Mouse (Mus musculus) regulatory T cell (primary cell): Measurements from ENCODE around the gene Syce3.
"Not testable (repeated sequence)": the region's sequence is repeated elsewhere in the genome, so short reads cannot be mapped to it uniquely, and the experiment has no call there.

Experiments used
- in situ Hi-C: fragments of 300-600 bp; cut with MboI, MseI; formaldehyde crosslinking; loops from one replicate; pipeline ENCODE4 v1.15.1; 2025; ENCODE audit warnings: high pct_unique_total_duplicates

The Syce3 gene

DNA sequence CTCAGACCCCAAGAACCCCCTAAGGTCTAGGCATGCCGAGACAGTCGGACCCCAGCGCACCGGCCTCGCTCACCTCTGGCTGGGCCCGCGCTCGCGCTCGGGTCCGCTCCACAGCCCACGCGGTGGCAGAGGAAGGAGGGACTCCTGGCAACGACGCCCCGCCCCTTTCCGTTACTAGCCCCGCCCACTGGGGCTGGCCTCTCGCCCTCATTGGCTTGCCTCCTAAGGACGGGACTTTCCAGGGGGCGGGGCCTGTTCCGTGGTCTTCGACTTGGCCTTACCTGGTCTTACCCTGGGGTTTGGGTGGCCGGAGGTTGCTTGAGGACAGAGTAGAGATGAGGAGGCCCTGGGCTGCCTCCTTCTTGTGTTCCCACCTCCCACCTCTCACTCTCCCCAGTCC is at the start of gene Syce3:
Syce3 (minus strand) TSS at position 386 of the 400 bp plus-strand sequence.
- in situ Hi-C loops = no loop called here

DNA sequence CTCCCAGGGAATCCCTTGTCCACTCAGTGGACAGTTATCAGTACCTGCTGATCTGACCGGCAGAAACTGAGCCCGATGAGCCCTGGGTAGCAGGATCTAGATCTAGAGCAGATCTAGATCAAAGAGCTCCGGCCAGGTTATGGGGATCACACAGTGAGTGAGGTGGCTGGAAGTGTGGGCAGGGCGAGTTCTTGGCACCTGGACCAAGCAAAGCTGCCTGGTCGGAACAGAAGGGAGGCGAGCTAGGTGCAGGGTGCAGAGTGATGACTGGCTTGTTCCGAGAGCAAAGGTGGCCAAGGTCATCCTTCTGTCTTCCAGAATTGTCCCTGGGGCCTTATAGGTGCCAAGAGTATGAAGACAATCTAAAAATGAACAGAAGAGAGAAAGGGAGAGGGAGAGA is 49.5 kb upstream of the Syce3 start:
- in situ Hi-C loops = no loop called here

DNA sequence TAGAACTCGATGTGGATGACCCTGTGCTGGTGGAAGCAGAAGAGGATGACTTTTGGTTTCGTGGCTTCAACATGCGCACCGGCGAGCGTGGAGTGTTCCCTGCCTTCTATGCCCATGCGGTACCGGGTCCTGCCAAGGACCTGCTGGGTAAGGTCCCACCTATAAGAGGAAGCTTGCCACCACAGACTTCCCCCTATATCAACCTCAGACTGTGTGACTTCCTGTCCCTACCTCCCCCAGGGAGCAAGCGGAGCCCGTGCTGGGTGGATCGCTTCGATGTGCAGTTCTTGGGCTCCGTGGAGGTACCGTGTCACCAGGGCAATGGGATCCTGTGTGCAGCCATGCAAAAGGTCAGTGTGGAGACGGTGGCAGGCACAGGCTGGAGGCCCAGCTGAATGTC is 48.6 kb upstream of the Syce3 start:
- in situ Hi-C loops = no loop called here

DNA sequence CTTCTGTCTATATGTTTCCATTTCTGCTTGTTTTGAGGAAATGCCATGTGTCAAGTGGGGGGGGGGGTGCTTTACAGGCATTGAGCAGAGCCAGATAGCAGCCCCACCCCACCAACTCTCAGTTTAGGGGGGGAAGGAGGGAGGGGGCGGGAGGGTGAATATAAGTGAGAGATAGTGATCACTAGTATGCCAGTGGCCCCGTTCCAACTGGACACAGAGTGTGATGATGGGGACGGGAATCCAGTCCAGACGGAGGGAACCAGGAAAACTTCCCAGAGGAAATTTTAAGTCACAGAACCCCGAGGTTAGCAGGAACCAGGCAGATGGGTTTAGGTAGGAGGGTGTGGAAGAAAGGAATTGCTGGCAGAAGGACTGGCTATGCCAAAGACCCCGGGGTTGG is 45.3 kb upstream of the Syce3 start:
- in situ Hi-C loops = no loop called here

DNA sequence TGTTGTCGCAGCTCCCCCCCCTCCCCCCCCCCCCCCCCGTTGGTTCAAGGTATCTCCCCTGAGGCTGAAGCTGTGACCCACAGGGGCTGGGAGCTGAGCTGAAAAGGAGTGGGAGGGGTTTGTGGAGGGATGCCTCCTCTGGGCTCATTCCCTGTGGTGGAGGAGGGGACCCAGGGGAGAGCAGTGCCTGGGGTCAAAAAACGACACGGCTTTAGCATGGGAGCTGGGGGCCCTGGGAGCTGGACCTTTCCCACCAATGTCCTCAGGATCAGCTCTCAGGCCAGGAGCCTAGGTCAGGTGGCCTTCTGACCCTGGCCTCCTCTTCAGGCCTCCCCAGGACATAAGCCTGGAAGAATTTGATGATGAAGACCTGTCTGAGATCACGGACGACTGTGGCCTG is 44.6 kb upstream of the Syce3 start:
- in situ Hi-C loops = no loop called here

DNA sequence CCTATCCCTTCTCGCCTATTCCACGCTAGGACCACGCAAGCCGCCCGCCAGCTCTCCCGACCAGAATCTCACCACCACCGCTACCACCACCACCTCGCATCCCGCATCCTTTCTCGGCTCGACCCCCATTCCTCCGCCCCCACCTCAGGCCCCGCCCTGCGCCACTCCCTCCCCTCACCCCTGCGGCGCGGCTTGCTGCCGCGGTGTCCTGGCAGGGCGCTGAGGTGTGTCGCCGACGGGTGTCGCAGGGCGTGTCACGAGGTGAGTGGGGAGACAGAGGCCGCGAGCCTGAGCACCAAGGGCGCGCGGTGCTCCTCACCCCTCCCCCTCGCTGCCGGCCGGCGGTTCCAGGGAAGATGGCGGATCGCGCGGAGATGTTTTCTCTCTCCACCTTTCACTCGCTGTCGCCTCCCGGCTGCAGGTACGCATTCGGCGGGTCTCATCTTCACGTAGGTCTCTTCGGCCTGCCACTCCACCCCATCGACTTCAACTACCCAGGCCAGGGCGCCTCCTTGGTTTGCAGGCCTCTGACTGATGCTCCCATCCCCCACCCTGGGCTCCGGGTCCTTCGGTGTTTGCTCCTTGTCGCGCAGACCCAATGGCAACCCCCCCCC is 43.7 kb upstream of the Syce3 start, which contains the start of gene Mapk8ip2:
Mapk8ip2 (plus strand) TSS at position 49 of the 614 bp plus-strand sequence.
- in situ Hi-C loops = no loop called here

DNA sequence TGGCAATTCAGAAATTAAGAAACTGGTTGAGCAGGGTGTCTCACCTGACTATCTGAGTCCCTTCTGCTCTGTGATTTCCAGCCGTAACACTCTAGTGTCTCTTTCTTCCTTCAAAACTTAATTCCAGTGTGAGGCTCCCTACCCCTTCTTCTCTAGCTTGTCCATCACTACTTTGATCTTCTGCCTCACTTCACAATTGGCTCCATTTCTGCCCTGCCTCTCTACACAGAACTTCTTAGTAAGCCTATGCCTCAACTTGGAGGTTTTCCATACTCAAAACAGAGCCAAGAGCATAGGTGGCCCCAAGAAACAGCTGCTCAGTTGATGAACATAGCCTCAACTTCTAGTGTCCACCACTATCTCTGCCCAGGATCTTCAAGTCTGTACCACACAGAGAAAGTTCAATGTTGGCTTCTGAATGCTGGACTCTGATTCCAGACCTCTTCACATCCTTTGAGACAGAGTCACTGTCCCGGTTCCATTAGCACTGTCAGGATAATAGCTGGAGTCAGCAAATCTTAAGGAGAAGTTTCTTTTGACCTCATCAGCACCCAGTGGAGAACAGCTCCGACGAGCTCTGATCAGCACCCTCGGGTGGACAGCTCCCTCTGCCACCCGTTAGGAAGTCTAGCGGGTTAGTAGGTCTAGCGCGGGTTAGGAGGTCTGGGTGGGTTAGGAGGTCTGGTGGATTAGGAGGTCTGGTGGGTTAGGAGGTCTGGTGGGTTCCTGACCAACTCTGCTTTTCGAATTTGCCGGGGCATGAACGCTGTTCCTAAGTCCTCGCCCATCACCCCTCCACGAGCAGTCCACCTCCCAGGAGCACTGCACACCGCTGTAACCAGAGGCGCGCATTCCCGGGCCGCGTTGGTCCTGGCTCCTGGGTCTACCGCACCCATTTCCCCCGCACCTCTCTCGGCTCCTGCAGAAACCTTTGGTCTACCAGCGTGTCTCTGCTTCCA is 42.9 kb upstream of the Syce3 start:
- in situ Hi-C loops = no loop called here

DNA sequence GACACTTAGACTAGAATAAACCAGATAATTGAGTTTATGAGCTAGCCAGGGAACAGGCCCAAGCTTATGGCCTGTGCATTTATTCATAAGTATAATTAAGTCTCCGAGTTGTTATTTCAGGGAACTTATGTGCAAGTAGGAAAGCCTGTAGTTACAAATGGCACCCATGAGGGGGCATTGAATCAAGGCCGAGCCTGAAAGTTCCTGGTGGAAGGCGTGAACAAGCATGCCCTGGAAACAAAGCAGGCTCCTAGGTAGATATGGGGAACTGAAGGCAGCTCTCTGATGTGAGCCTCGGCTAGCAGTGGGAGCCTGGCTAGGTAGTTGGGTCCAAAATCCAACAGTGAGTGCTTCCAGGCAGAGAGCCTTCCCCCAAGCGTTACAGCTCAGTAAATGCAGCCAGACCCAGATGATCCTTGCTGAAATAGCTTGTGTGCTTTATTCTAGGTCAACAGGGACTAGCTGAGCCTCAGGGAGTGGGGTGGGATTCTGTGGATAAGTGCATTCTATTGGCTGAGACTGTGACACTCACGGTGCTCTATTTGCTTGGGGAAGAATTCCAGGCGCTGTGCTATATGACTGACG is 32.3 kb upstream of the Syce3 start:
- in situ Hi-C loops = no loop called here

DNA sequence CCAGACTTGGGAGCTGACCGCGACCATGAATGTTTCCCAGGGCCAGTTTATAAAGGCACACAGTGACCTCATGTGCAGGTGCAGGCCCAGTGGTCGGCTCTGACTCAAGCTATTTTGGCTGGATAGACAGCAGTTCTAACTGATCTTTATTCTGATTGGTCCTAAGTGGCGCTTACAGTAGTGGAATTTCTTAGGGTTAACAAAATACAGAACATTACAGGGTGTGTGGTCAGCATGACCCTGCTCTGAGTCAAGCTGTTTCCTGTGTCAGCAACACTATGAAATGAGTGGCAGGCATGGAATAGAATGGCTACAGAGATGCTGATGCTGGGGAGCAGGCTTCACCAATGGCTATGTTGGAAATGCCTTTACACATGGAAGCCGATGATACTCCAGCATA is 25.6 kb upstream of the Syce3 start:
- in situ Hi-C loops = no loop called here

DNA sequence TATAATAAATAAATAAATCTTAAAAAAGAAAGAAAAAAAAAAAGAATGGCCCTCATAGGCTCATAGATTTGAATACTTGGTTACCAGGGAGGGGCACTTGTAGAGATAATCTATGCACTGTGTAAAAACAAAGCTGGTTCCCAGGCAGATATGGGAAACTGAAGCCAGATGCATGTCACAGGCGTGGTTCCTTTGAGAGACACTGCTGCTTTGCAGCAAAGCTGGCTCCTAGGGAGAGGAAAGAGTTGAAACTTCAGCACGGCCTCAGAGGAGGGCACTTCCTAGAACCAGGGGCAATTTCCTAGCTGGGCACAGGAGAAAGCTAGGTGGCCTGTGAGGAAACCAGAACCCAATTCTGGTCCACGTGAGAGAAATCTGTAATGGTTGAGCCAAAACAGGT is 23.8 kb upstream of the Syce3 start:
- in situ Hi-C loops = no loop called here

DNA sequence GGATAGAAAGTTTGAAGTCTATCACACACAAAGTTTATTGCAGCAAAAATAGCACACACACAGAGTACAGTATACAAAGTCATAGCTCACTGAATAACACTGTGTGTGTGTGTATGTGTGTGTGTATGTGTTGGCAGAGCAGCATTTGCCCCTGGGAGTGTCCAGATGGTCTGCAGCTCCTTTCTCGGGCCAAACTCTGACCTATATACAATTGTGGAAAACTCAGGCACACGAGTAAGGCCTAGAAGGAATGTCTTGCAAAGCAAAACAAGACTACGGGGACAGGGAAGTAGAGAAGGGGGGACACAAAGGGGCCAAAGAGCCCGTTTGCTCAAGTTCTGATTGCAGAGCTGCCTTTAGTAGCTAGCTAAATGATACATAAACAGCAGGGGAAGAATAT is 22.6 kb upstream of the Syce3 start:
- in situ Hi-C loops = no loop called here

DNA sequence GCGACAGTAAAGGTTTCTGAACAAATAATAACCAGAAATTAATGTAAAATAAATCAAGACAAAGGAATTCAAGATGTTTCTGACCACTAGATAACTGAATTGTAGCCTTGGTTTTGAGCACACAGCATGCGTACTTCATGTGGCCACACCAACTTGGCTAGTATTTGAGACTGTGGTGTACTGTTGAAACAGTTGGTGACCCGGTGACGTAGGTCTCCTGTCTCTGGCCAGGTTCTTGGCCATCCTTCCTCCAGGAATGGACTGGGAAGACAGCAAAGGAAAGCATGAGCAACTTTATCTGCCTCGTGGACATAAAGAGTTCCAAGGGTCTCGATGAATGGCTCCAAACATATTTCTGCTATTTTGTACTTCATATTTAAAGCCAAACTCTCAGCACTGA is 21.5 kb upstream of the Syce3 start:
- in situ Hi-C loops = no loop called here

DNA sequence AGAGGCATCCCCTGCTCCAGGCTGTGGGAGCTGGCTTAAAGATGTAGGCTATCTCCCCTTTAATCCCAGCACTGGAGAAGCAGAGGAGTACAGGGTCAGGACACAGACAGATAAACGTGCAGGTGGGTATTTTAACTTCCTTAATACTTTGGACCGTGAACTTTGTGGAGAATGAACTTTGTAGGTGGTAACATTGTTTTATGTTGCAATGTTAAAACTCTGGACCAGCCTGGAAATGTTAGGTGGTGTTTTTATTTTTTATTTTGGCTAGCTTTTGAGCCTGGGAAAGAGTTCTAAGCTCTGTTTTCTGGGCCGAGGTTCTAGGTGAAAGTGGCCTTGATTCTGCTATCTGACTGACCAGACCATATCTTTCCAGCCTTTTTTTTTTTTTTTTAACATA is 21.0 kb upstream of the Syce3 start:
- in situ Hi-C loops = no loop called here

DNA sequence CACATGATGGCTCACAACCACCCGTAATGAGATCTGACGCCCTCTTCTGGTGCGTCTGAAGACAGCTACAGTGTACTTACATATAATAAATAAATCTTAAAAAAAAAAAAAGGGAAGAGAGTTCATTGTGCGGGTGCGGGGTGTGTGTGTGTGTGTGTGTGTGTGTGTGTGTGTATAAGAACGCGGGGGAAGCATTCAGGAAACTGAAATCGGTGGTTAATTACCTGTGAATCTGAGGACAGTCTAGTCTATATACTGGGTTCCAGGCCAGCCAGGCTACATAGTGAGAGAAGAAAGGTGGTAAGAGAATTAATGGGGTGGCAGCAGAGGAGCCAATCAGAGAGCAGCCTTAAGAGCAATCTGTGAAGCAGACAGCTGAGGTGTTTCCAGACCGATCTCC is 20.5 kb upstream of the Syce3 start:
- in situ Hi-C loops = not testable (repeated sequence)

DNA sequence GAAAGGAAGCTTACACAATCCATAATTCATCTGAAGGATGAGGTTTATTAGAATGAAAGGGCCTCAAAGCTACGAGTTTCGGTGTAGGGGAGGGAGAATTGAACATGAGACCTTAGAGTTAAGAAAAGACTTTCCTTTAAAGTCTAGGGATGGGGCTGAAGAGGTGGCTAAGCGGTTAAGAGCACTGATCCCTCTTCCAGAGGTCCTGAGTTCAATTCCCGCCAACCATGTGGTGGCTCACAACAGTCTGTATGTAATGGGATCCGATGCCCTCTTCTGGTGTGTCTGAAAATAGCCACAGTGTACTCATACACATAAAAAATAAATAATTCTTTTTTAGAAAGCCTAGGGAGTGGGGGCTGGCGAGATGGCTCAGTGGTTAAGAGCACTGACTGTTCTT is 20.0 kb upstream of the Syce3 start:
- in situ Hi-C loops = no loop called here

DNA sequence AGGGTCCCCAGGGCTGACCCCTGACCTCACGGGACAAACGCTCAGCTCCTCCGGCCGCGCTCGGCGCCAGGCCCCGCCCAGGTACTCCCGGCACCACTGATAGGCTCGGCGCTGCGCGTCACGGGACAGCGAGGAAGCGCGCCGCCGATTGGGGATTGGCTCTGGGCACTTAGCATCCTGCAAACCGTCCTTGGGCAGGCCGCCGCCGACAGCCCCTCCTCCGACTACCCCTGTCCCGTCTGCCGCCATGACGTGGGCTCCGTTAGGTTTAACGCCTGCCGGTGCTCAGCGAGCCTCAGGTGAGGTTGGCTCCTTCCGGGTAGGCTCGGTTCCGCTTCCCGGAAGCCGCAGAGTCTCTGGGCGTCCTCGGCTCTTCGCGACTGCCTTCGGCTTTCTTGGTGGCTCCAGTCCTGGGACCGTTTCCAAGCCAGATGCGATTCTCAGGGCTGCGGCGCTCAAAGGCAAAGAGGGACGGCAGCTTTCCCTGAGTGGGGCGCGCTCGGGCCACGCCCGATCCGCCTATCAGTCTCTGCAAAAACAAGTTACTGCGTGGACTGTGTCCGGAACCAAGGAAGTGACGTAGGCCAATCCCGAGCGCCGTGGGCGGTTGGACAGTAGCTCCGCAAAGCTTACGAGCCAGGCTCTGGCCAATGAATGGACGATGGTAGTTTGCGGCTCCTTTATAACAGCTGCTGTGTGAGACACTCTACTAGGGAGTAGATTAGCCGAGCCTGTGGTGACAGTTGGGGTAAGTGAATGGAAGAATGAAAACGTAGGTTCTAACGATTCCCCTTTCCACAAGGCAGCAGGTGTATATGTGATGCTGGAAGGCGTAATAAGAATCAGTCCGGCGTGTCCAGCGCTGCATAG is 19.3 kb upstream of the Syce3 start, which contains the start of the genes C730034F03Rik, Gm44502 and Chkb:
C730034F03Rik (plus strand) TSS at position 238 of the 870 bp plus-strand sequence.
Gm44502 (minus strand) TSS at position 345 of the 870 bp plus-strand sequence.
Chkb (minus strand) TSS at position 557 of the 870 bp plus-strand sequence.
- in situ Hi-C loops = no loop called here

DNA sequence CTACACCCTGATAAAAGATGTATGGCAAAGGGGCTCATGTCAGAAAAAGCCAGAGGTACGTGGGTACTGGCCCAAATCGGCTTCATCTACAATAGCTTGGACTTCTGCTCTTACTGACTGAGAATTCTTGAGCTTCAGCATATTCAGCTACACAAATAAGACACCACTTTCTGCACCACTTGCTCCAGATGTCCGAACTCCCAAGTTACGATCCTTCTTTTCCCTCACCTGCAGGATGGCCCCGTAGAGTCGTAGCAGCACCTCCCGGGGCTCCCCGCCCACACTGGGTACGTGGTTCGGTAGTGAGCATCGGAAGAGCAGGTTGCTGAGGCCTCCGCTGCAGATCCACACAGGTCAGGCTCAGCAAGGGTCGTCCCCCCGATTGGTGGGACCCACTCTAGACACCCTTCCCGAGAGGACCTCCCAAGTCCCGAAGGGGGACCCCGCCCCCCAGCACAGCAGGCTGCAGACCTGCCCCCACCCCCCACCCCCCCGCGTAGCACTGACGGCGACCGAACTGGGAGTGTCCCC is 18.6 kb upstream of the Syce3 start:
- in situ Hi-C loops = no loop called here

DNA sequence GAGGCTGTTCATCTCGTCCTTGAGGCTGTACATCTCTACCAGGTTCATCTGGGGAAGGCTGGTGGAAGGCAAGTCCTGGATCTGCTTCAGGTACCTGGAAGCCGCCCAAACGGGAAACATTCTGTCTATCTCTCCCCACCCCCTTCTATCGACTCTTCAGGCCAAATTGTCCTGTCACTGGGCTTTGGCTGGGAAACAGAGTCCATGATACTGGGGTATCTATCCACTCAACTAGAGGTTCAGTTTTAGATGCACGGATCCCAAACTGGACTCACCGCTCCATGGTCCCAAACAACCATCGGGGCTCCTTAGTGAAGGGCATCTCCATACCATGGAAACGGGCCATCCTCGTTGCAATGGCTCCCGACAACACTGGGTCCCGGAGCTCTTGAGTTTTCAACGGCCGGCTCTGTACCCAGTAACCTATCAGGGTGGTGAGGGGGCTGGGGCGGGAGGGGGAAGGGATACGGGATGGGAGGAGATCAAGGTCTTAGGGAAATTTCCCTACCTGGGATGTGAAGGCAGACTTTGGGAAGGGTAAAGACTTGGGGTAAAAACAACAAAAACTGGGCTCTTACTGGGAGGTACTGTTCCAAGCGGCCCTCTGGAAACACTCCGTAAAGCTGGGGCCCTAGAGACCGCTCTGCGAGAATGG is 18.0 kb upstream of the Syce3 start:
- in situ Hi-C loops = no loop called here

DNA sequence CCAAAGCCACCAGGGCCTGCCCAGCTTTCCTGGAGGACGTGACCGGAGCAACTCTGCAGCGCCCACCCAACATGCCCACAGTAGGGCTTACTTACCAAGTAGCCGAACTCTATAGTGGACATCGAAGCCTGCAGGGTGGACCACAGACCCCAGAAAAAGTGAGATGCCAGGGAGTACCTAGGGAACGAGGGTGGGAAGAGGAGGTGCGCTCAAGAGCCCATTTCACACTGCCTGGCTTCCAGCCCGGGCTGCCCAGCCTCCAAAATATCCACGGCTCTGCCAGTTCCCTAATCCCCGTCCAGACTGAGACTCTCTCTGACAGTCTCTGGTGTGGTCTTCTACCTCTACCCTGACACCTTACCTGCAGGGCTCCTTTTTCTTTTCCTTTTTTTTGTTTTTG is 16.4 kb upstream of the Syce3 start:
- in situ Hi-C loops = no loop called here

DNA sequence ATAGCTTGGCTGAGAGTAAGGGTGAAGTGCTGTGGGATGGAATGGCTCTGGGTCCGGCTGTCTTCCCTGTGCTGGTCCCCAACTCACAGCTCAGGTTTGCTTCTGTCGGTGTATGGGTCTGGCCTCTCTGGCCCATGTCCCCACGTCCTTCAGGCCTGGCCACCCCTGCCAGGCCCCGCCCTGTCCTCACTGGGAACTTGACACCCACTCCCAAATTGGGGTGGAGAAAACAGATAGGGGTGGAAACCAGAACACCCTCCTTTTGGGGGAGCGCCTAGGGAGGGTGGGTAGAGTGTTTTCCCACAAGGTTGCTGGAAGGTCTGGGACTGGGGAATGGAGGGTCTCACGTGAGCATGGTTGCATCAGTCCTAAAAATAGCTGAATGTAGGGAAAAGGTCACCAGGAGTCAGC is 15.4 kb upstream of the Syce3 start, which contains the start of gene Cpt1b:
Cpt1b (minus strand) TSS at position 153 of the 411 bp plus-strand sequence.
- in situ Hi-C loops = no loop called here

DNA sequence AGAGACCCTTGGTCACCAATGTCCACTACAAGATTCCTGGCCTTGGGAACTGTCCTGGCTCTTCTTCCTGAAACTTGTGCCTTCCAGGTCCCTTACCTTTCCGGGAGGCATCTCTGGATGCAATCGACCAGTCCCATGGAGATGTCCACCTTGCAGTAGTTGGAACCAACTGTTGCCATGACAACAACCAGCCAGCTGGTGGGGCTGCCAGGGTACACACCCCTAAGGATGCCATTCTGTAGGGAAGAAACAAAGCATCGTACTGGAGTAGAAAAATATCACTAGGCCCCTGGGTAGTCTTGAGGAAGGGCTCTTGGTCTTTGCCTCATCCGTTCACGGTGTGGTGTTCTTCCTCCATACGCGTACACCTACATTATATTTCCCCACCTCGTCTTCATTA is 14.3 kb upstream of the Syce3 start:
- in situ Hi-C loops = no loop called here
